Mouse (Mus musculus) forebrain, postnatal 0 days (tissue): ENCODE data around the gene Ntn4. TPM values are rescaled to one million over a fixed set of nuclear protein-coding genes. Genes with fewer than 3 reads are reported as not detected.

Experiments
- ATAC-seq: fragments of 200-750 bp; cut with Nextera tagmentation; 2 replicates; pipeline ENCODE4 v1.8.0; 2017; ENCODE audit warnings: mild to moderate bottlenecking, moderate library complexity
- DNase-seq: peaks from one replicate; pipeline ENCODE4 v3.0.0-alpha.2; 2015
- H3K27ac ChIP-seq: fragments of 300-500 bp; sonication (generic); 2 replicates; pipeline ENCODE4 v1.5.1; 2014; ENCODE audit warnings: low read depth, mild to moderate bottlenecking, antibody characterized with exemption, low read length, moderate library complexity, mixed read lengths
- H3K27me3 ChIP-seq: fragments of 300-500 bp; sonication (generic); 2 replicates; pipeline ENCODE4 v1.6.1; 2014; ENCODE audit warnings: mild to moderate bottlenecking, low read length, mixed read lengths; ENCODE audit not compliant: insufficient read depth
- H3K36me3 ChIP-seq: fragments of 300-500 bp; sonication (generic); 2 replicates; pipeline ENCODE4 v1.6.1; 2014; ENCODE audit warnings: mild to moderate bottlenecking, moderate library complexity; ENCODE audit not compliant: insufficient read depth
- H3K4me1 ChIP-seq: fragments of 300-500 bp; sonication (generic); 2 replicates; pipeline ENCODE4 v1.6.1; 2014; ENCODE audit warnings: antibody characterized with exemption; ENCODE audit not compliant: insufficient read depth
- H3K4me2 ChIP-seq: fragments of 300-500 bp; sonication (generic); 2 replicates; pipeline ENCODE4 v1.6.1; 2014; ENCODE audit warnings: low read depth, mild to moderate bottlenecking, moderate library complexity
- H3K4me3 ChIP-seq: fragments of 300-500 bp; sonication (generic); 2 replicates; pipeline ENCODE4 v1.5.1; 2014; ENCODE audit warnings: low read depth, low read length, mixed read lengths
- H3K9ac ChIP-seq: fragments of 300-500 bp; sonication (generic); 2 replicates; pipeline ENCODE4 v1.6.1; 2014; ENCODE audit warnings: mild to moderate bottlenecking
- H3K9me3 ChIP-seq: fragments of 300-500 bp; sonication (generic); 2 replicates; pipeline ENCODE4 v1.6.1; 2016; ENCODE audit warnings: low read length
- CTCF ChIP-seq: sonication (generic); IDR thresholded peaks from 2 replicates; pipeline ENCODE4 v1.5.1; 2016; ENCODE audit warnings: antibody characterized with exemption, control low read depth, low read depth
- WGBS: fragments of 180-500 bp; shearing (Covaris S2); extraction: QIAGEN DNeasy Blood & Tissue Kit; methylation state at CpG from one replicate; pipeline ENCODE4 v1.1.7; 2014; 5-methylcytosine and 5-hydroxymethylcytosine counted together
- polyA plus RNA-seq: library from polyadenylated mRNA; unstranded; fragments of >200 nt; fragmentation: Nextera tagmentation; extraction: Ambion mirVana; gene quantifications from 2 replicates; pipeline ENCODE4 v1.2.1, GENCODE M21; 2015
- total RNA-seq: library from RNA; depleted of rRNA; stranded (reverse); fragments of >200 nt; gene quantifications from 2 replicates; pipeline ENCODE4 v1.2.3, GENCODE M21; 2014

Gene Ntn4
- total and polyA plus RNA-seq, 2 experiments from 2014 or later = 1.2 to 6.1 TPM

DNA sequence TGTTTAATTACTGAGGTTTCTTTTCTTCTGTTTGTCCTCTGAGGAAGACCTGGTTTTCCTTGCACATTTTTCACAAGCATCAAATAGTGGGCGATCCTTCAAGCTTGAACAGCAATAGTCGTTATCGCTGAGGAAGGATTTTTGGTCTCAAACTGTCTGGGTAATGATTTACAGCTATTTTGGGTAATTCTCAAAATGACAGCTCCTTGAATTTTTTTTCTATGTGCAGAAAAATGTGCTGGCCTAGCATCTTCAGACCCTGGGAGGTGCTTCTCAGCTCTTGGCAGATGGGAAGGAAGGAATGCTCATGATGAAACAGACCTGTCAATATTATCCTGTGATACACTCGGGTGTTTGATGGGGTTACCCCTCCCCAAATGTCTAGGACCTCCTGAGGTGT is 63.5 kb downstream of the Ntn4 start:
- H3K9ac ChIP-seq = no peak overlapping the region
- H3K4me2 ChIP-seq = no peak overlapping the region
- no peaks in the 10 kb centered on the region for H3K9me3 ChIP-seq
- H3K27ac ChIP-seq = no peak overlapping the region
- no peak for TF ChIP-seq CTCF
- WGBS = 83% methylated on average over 4 of the region's 4 CpGs
- ATAC-seq (no peak), DNase-seq (no peak)
- H3K27me3 ChIP-seq = no peaks in the 10 kb centered on the region
- H3K4me1 ChIP-seq = 0 out of 2 replicates have a peak, but pooled peaks cover 10% of the 10 kb centered on the region
- no peak overlapping the region for H3K4me3 ChIP-seq
- no peaks in the 10 kb centered on the region for H3K36me3 ChIP-seq

DNA sequence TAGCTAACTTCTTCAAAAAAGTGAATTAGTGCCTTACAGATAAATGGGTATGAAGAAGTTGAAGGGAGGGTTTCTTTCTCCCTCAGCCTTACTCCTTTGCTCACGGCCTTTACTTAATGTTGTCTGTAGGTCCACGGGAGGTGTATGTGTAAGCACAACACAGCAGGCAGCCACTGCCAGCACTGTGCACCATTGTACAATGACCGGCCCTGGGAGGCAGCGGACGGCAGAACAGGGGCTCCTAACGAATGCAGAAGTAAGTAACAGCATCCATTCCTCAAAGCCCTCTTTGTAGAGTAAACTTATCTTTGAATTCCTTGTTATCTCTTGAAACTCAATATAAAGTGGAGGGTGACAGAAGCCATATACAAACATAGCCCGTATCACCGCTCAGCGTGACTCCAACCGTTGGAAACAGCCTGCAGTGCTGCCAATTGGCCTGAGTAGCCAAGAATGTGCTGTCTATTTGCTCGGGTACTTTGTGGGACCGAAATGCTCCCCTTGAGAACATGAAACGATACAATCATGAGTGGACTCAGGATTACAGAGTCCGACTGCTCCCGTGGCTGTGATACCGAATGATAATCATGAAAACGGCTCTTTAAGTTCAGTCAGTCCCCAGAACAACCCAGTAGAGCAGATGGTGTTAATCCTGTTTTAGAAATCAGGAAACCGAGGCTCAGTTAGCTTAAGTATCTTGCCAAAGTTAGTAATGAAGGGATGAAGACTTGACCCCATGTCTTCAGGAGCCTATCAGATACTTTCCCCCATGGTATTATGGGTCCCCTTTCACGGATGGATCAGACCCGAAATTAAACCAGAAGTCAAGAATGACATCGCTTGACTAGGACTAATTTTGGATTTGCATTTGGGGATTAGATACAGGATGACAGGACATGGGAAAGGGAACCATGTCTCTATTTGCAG is 66.9 kb downstream of the Ntn4 start:
- H3K4me3 ChIP-seq = no peak overlapping the region
- no peaks in the 10 kb centered on the region for H3K4me1 ChIP-seq
- no peak overlapping the region for H3K9ac ChIP-seq
- peaks cover 11% of the 10 kb centered on the region; the same call in 1 of the 2 replicates for H3K36me3 ChIP-seq
- H3K27ac ChIP-seq = no peak overlapping the region
- no peaks in the 10 kb centered on the region for H3K9me3 ChIP-seq
- TF ChIP-seq CTCF = no peak
- WGBS = 36% methylated on average over 21 of the region's 21 CpGs
- ATAC-seq = no peak
- DNase-seq = no peak
- no peak overlapping the region for H3K4me2 ChIP-seq
- H3K27me3 ChIP-seq = no peaks in the 10 kb centered on the region

DNA sequence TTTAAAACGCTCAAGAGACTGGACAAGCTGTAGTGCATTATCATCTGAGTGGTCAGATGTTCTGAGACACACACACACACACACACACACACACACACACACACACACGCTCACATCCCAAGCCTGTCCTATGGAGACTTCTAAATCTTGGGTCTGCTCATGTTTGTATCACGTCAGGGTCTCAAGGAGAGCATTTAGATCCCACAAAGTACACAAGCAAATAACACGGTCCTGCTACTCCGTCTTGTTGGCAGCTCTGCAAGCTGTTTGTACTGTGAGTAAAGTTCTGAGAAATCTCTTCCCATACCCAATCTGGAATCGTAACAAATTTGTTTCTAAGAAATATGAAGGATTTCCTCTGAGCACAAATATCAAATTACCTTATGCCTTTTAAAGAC is 67.6 kb downstream of the Ntn4 start:
- no peak overlapping the region for H3K4me3 ChIP-seq
- H3K9me3 ChIP-seq = no peaks in the 10 kb centered on the region
- H3K27me3 ChIP-seq = no peaks in the 10 kb centered on the region
- no peak for ATAC-seq
- WGBS = 80% methylated on average over 6 of the region's 6 CpGs
- no peak for TF ChIP-seq CTCF
- H3K4me2 ChIP-seq = no peak overlapping the region
- DNase-seq = no peak
- H3K36me3 ChIP-seq = peaks cover 11% of the 10 kb centered on the region; the same call in 1 of the 2 replicates
- no peak overlapping the region for H3K27ac ChIP-seq
- H3K4me1 ChIP-seq = no peaks in the 10 kb centered on the region
- no peak overlapping the region for H3K9ac ChIP-seq

DNA sequence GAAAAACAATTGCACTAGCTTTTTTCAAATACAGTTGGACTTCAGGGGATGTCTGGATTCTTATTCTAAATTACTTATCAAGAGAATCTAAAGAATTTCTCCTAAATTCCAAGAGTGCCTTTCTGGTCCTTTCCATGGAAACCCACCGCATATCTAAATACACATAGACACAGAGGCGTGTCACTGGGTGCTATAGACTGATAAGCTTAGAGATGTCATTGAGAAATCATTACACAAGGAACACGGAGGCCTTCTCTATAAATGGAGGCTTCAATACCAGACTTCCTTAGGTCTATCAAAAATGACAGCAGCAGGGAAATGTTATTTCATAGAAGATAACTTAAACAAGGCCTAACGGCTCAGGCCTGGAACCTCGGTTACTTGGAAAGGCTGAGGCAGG is 68.0 kb downstream of the Ntn4 start:
- Histone ChIP-seq H3K27me3 (no peaks in the 10 kb centered on the region), H3K9ac (no peak overlapping the region), H3K4me1 (no peaks in the 10 kb centered on the region), H3K4me2 (no peak overlapping the region), H3K27ac (no peak overlapping the region), H3K4me3 (no peak overlapping the region), H3K9me3 (no peaks in the 10 kb centered on the region), H3K36me3 (peaks cover 11% of the 10 kb centered on the region; the same call in 1 of the 2 replicates)
- 94% methylated on average over 5 of the region's 5 CpGs for WGBS
- DNase-seq (no peak), ATAC-seq (no peak)
- no peak for TF ChIP-seq CTCF

DNA sequence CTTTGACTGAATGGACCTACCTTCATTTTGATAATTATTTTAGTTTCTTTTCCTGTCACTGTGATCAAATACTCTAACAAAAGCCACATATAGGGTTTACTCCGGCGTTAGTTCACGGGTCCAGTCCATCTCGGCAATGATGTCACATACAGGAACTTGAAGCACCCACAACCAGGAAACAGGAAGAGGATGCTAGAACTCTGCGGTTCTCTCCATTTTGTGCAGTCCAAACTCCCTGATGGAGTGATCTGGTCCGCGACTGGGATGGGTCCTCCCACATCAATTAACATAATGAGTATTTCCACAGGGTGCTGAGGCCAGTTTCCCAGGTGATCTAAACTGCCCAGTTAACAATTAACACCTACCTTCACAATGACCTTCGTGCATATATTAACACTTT is 69.1 kb downstream of the Ntn4 start:
- WGBS = 95% methylated on average over 8 of the region's 8 CpGs
- no peak for ATAC-seq
- H3K27me3 ChIP-seq = no peaks in the 10 kb centered on the region
- no peak overlapping the region for H3K4me2 ChIP-seq
- H3K9me3 ChIP-seq = no peaks in the 10 kb centered on the region
- no peak overlapping the region for H3K4me3 ChIP-seq
- no peak for DNase-seq
- no peak overlapping the region for H3K27ac ChIP-seq
- TF ChIP-seq CTCF = no peak
- no peak overlapping the region for H3K9ac ChIP-seq
- peaks cover 11% of the 10 kb centered on the region; the same call in 1 of the 2 replicates for H3K36me3 ChIP-seq
- H3K4me1 ChIP-seq = no peaks in the 10 kb centered on the region

DNA sequence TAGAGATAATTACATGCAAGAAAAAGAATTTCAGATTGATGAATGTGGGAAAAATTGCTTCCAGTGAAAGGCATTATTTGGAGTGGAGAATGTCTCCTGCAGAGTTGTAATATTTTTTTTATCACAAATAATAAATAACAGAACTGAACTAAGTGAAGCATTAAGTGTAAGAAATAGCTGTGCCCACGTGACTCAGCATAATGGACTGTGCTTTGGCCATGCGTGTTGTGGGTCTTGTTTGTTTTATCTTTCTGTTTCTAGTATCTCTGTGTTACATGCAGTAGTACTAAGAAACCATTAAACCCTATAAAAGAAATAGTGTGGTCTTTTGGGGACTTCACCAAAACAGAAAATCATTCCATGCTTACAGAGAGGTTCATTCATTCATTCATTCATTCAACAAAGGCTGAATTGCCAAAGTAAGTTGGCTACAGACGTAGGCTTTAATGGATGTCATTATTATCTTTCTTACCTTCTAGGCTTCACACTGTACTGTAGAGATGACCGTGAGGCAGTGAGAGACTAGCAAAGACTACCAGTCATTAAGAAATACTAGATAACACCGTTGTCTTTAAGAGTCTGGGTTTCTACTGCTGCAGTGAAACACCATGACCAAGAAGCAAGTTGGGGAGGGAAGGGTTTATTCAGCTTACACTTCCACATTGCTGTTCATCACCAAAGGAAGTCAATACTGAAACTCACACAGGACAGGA is 81.3 kb downstream of the Ntn4 start:
- no peaks in the 10 kb centered on the region for H3K9me3 ChIP-seq
- H3K36me3 ChIP-seq = no peaks in the 10 kb centered on the region
- H3K4me3 ChIP-seq = no peak overlapping the region
- ATAC-seq (no peak), DNase-seq (no peak)
- no peak overlapping the region for H3K9ac ChIP-seq
- no peaks in the 10 kb centered on the region for H3K4me1 ChIP-seq
- no peak overlapping the region for H3K27ac ChIP-seq
- no peaks in the 10 kb centered on the region for H3K27me3 ChIP-seq
- WGBS = 90% methylated on average over 5 of the region's 5 CpGs
- H3K4me2 ChIP-seq = no peak overlapping the region
- TF ChIP-seq CTCF = no peak

DNA sequence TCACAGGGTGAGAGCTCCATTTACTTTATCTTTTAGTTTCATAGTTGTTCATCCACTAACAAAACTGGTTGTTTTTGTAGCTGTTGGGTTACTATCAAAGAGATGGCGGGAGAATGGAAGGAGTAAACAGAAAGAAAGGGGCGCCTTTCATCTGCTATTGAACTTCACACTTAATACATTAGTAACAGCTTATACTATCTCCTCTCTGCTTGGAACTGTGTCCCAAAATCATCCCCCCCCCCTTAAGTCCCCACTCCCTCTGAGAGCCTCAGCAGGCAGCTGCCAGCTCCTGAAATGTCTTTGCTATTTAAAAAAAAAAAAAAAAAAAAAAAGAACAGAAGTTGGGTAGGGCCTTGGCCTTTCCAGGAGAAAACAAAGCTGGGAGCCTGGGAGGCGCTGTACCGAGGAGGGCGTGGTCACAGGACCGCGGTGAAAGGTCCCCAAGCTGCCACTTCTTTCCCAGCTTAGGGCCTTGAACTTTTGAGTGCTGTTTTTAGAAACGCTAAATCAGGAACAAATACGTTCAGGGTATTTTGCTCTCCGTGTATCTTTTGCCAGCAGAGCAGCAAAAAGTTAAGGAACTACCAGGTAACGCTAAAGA is 83.6 kb downstream of the Ntn4 start:
- no peak overlapping the region for H3K4me3 ChIP-seq
- H3K27me3 ChIP-seq = no peaks in the 10 kb centered on the region
- H3K36me3 ChIP-seq = no peaks in the 10 kb centered on the region
- WGBS = 12% methylated on average over 11 of the region's 11 CpGs
- H3K27ac ChIP-seq = no peak overlapping the region
- no peak overlapping the region for H3K9ac ChIP-seq
- no peak overlapping the region for H3K4me2 ChIP-seq
- no peaks in the 10 kb centered on the region for H3K9me3 ChIP-seq
- ATAC-seq = no peak
- no peak for TF ChIP-seq CTCF
- H3K4me1 ChIP-seq = no peaks in the 10 kb centered on the region
- no peak for DNase-seq
